Mouse (Mus musculus): ENCODE measurements around the gene Arhgef26.

The Arhgef26 gene

GRCm38 (mm10) chr3:62338044-62338443 is at the start of gene Arhgef26:
Gene Arhgef26 (plus strand): TSS chr3:62338344.
- ATAC-seq (ENCODE audit: low TSS enrichment): no peak

DNA sequence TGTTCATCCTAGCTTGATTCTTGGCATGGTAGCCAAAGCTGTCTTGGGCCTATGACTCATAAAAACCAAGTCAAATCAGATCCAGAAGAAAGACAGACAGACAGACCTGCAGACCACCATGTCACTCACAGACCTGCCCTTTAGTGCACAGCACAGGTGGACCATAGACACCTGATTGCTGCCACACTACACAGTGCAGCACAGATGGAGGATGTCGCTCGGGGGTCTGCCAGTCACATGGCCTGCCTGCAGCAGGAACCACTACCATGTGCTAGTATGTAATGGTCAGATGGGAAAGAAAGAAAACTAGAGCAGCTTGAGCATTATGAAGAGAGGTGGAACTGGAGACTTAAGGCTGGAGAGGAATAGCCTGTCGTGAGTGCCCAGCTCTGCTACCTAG is 27.7 kb upstream of the Arhgef26 start:
- no peak for ATAC-seq (ENCODE audit: low TSS enrichment)

- ATAC-seq (ENCODE audit: low TSS enrichment): no peak
Measured at GRCm38 (mm10) chr3:62311224-62311623, 26.9 kb upstream of the Arhgef26 start.

DNA sequence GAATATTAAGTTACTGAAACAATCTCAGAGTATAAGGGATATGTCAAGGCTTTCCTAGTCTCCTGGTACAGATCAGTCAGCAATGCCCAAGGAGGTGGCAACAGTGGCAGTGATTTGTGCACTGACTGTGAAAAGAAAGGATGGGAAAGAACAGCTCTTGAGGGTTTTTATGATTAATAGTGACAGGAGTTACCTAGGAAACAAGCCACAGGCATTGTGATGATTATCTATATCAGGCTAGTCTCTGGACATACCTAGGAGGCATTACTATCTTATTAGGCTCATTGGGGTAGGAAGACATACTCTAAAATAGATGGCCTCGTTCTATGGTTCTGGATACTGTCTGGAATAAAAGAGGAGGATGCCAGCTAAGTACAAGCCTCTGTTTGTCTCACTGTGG is 13.4 kb upstream of the Arhgef26 start:
- ATAC-seq (ENCODE audit: low TSS enrichment): no peak

DNA sequence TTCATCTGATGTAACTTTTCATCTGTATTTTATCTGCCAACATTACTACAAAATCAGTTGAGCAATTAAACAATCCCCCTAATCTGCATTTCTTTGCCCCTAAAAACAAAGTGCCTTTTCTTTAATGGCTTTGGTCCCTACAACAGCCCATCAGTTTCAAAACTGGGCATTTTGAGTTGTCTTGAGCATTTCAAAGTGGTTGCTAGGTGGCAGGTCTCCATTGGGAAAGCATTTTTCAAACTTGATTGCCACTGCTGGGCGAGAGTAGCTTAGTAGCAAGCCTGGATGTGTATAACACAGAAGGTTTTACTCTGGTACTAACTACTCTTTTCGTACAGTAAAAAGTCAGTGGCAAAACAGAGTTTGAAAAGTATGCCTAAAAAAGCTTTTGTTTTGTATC is 10.2 kb upstream of the Arhgef26 start:
- 0 out of 2 replicates have a peak, but pooled peaks have one; percentile 9 for ATAC-seq (ENCODE audit: low TSS enrichment)

DNA sequence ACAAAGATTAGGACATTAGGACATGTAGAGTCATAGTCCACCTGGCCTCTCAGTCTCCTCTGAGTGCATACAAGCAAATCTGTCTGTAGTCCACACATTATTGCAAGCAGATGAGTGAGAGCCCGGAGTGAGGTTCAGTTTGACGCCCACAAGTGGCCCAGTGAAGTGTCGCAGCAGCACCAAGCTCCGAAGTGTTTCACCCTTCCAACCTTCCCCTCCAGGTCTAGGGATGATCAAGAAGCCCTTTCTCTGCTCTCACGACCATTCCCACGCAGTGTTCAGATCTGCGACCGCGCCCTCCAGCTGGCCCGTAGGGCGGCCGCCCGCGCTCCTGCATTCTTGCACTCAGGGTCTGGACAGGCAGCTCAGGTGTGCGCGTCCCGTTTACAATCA is 313 bp downstream of the Arhgef26 start:
- ATAC-seq (ENCODE audit: low TSS enrichment): 0 out of 2 replicates have a peak, but pooled peaks have one; percentile 4

DNA sequence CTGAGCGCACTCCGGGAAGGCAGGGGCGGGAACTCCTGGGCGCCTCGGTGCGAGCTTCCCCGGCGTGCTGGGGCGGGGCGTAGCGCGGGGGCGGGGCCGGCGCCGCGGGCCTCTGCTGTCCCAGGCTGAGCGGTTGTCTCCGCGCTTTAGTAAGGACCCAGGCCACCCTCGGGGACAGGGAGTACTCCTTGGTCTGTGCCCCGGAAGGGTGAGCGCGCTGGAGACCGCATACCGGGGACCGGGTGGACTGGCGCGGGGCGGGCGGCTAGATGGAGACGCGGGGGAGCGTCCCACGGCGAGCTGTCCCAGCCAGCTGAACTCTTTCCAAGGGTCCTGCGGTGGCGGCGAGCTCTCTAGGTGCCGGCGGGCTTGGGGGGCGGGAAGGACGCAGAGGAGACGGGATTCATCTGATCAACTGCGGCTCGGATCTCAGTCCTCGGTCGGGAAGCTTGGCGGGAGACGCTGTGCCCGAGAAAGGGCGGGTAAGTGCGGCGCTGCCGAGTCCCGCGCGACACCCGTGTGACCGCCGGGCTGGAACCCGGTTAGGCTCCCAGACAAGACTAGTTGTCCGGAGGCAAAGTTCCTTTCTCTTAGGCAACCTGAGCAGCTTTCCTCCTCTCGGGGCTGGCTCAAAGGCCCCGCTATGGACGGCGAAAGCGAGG is 841 bp downstream of the Arhgef26 start:
- peak; percentile 76 for ATAC-seq (ENCODE audit: low TSS enrichment)

- peak; percentile 45 for ATAC-seq (ENCODE audit: low TSS enrichment)
Measured at GRCm38 (mm10) chr3:62339516-62340051, 1.4 kb downstream of the Arhgef26 start.

DNA sequence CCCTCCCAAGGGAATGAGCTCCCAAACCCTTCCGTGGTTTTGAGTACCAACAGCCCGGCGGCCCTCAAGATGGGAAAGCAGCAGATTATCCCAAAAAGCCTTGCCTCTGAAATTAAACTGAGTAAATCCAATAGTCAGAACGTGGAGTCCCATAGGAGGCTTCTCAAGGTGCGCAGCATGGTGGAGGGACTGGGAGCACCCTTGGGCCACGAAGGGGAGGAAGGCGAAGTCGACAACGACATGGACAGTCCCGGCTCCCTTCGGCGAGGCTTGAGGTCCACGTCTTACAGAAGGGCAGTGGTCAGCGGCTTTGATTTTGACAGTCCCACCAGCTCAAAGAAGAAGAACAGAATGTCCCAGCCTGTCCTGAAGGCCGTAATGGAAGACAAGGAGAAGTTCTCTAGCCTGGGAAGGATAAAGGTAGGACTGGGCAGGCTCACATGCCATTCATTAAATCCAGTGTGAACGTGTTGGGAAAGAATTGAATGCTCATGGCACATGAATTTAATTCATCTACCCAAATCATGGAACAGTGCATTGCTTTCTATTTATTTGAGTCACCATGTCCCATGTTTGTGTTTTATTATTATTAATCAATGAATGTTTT is 2.1 kb downstream of the Arhgef26 start:
- no peak for ATAC-seq (ENCODE audit: low TSS enrichment)

GRCm38 (mm10) chr3:62340861-62341260 is 2.7 kb downstream of the Arhgef26 start:
- ATAC-seq (ENCODE audit: low TSS enrichment): no peak

GRCm38 (mm10) chr3:62341496-62342205 is 3.5 kb downstream of the Arhgef26 start:
- no peak for ATAC-seq (ENCODE audit: low TSS enrichment)

DNA sequence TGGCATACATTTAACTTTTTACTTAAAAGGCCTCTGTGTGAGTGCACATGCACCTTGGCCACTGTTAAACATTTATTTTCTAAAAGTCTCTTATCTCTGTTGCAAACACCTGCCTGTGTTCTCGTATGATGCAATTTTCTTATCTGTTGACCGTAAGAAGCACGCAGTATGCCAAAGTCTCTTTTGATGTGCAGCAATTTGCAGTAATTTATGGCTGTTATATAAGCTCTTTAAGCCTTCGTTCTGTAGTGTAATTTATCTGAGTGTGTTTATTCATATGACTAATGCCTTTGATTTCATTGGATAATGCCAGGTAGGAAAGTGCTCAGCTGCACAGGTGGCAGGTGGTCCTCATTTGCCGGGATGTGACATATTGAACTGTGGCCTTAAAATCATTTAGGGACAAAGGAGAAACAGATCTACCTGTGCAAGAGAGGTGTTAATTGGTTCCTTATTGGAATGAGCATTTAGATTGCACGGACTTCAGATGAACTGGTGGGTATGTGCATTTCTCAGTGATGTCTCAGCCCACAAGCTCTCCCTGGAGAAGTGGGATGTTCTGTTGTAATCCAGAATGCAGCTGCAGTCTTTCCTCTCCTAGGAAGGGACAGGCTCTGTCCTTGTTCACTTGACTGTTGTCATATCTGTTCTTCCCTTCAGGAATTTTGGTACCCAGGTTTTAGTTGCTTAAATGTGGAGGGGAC is 10.5 kb downstream of the Arhgef26 start:
- ATAC-seq (ENCODE audit: low TSS enrichment): no peak

GRCm38 (mm10) chr3:62349218-62349897 is 11.2 kb downstream of the Arhgef26 start:
- no peak for ATAC-seq (ENCODE audit: low TSS enrichment)

- ATAC-seq (ENCODE audit: low TSS enrichment): no peak
Measured at GRCm38 (mm10) chr3:62352071-62352470, 13.9 kb downstream of the Arhgef26 start.

DNA sequence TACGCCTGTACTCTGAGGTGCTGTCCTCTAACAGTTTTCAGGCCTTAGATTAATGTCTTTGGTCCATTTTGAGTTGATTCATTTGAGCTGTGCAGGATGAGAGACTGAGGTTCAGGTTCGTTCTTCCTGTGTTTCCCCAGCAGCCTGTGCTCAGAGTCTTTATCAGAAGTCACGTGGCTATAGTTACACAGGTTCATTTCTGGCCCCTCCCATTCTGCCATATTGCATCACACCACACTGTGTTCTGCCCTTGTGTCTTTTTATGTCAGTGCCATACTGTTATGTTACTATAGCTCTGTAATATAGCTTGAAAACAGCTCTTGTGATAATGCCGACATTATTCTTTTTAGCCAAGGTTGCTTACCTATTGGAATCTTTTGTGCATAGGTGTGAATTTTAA is 14.7 kb downstream of the Arhgef26 start:
- ATAC-seq (ENCODE audit: low TSS enrichment): no peak

- no peak for ATAC-seq (ENCODE audit: low TSS enrichment)
Measured at GRCm38 (mm10) chr3:62367882-62368281, 29.7 kb downstream of the Arhgef26 start.

DNA sequence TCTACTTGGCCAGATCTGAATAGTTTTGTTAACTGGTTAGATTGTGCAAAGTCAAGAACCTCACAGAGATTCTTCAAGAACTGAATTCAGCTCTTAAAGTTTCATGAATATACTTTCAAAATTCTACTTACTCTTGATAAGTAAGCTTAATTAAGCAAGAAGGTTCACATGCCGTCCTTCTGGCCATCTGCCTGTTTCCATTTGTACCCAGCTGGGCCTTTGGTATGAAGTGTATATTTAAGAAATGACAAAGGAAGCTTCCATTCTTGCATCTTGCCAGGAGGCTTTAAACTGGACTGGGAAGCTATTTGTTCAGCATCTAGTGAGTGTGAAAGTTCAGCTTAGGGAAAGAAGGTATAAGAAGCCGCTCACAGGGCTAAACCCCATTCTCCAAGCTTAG is 34.7 kb downstream of the Arhgef26 start:
- no peak for ATAC-seq (ENCODE audit: low TSS enrichment)

DNA sequence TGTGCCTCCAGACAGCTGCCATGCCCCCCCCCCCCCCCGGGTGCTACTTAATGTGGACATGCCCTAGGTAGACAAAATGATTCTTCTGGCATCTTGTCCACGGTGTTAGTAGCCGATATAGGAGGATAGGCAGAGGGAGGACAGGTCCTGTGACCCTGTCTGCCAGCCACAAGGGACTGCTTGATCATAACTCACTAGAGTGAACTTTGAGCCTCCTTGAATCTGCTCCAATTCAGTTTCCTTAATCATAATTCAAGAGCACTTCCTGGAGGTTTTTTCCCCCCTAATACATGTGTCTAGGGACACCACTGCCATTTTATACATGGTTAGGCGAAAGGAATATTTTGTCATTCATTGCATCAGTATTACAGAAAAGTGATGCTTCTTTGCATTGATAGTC is 36.2 kb downstream of the Arhgef26 start:
- no peak for ATAC-seq (ENCODE audit: low TSS enrichment)

DNA sequence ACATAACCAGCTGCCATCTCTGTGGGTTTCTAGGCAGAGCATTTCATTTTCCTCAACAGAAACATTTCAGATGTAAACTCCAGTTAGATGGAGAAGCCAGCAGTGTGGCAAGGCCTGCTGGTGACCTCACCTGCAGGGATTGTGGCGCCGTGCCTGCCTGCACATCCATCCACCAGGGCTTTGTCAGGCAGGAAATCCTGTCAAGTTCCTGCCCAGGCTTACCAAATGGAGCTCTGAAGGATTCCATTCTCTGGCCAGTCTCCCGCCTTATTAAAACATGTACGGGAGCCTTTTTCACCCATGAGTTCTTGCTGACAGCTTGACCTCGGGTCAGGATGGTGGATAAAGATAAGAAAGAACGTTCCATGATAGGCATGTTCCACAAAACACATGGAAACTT is 36.7 kb downstream of the Arhgef26 start:
- no peak for ATAC-seq (ENCODE audit: low TSS enrichment)

DNA sequence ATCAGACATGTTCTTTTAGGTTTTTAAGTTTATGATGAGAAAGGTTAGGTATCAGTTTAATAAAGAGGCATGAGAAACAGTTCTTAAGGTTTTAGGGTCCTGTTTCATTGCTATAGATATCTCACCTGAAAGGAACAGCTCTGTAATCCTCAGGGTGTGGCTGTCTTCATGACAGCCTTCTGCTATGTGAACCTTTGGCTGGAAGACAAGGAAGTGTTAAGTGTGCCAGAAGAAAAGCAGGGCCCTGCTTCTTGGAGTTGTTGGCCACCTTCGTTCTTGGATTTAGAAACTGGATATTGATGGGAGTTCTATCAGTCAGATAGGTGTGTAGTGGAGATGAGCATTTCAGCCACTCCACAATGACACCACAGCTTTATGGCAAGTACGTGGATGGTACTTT is 38.6 kb downstream of the Arhgef26 start:
- ATAC-seq (ENCODE audit: low TSS enrichment): no peak

- no peak for ATAC-seq (ENCODE audit: low TSS enrichment)
Measured at GRCm38 (mm10) chr3:62379946-62380345, 41.8 kb downstream of the Arhgef26 start.

- no peak for ATAC-seq (ENCODE audit: low TSS enrichment)
Measured at GRCm38 (mm10) chr3:62380420-62380819, 42.3 kb downstream of the Arhgef26 start.

Data from frontal cortex, adult (tissue).